ENCODE assay signal across 16 mouse cellular contexts in the genomic region with DNA sequence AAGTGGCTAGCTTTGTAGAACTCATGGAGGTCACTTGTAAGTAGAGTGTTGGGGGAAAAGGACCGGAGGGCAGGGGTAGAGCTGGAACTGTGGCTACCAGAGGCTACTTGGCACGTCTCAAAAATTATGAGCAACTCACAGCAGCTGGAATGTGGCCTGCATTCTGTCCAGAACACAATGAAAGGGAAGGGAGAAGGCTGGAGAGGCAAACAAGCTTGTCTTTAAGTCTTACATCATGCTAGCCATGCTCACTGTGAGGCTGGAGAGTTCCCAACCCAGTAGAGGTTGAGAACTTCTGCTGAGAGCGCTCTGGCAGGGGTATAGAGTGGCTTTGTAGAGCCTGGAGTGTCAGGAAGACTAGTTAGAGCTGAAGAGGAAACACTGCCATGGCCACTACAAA. TPM values are rescaled to one million over a fixed set of nuclear protein-coding genes. Genes with fewer than 3 reads are reported as not detected.
"Had no signal": no experiment of that assay in that cellular context is flagged by ENCODE, and none has a peak within 500 bp of the region (broad histone marks: within the 10 kb centered on the region; RNA-seq: fewer than 3 reads in every experiment).

No protein-coding gene starts in this region.

- H3K27ac ChIP-seq: layer of hippocampus, adult 2 months; limb, embryonic 12.5 days; liver, embryonic 13.5 days; macrophage; midbrain, embryonic 15.5 days; neural tube, embryonic 13.5 days; stomach, embryonic 15.5 days had no signal

- H3K4me3 ChIP-seq: layer of hippocampus, adult 2 months; limb, embryonic 12.5 days; liver, embryonic 13.5 days; megakaryocyte, embryonic 14.5 days; midbrain, embryonic 15.5 days; neural tube, embryonic 13.5 days; stomach, embryonic 15.5 days had no signal

- H3K9me3 ChIP-seq: limb, embryonic 12.5 days; liver, embryonic 13.5 days; megakaryocyte, embryonic 14.5 days; midbrain, embryonic 15.5 days; neural tube, embryonic 13.5 days; stomach, embryonic 15.5 days had no signal

- H3K9ac ChIP-seq: limb, embryonic 12.5 days; liver, embryonic 13.5 days; liver, postnatal 0 days; midbrain, embryonic 15.5 days; neural tube, embryonic 13.5 days; stomach, embryonic 15.5 days had no signal

- H3K27me3 ChIP-seq: limb, embryonic 12.5 days; liver, embryonic 13.5 days; midbrain, embryonic 15.5 days; neural tube, embryonic 13.5 days; stomach, embryonic 15.5 days had no signal

- H3K4me2 ChIP-seq: limb, embryonic 12.5 days; liver, embryonic 13.5 days; midbrain, embryonic 11.5 days; midbrain, embryonic 15.5 days; neural tube, embryonic 13.5 days; stomach, embryonic 15.5 days had no signal

- ATAC-seq: liver, postnatal 0 days; midbrain, embryonic 15.5 days had no signal

- H3K36me3 ChIP-seq: limb, embryonic 12.5 days; liver, embryonic 13.5 days; midbrain, embryonic 15.5 days; neural tube, embryonic 13.5 days; stomach, embryonic 15.5 days had no signal

- H3K4me1 ChIP-seq: liver, embryonic 13.5 days; megakaryocyte, embryonic 14.5 days; midbrain, embryonic 15.5 days; neural tube, embryonic 13.5 days had no signal

- DNase-seq: kidney, postnatal 10 days; kidney, postnatal 4 days; liver; liver, embryonic 13.5 days; liver, postnatal 0 days; retina, postnatal 1 day; right cerebral cortex, postnatal 4 days; thymus, postnatal 36 days had no signal

RNA-seq across cellular contexts. Expression of a gene that starts 49.5 kb away (rescaled TPM):
- polyA plus RNA-seq: macrophage had no signal
